Mouse (Mus musculus): ENCODE measurements around the gene Maf. TPM values are rescaled to one million over a fixed set of nuclear protein-coding genes. Genes with fewer than 3 reads are reported as not detected.

The Maf gene
- 2.3 and 2.7 TPM in 2 replicates for polyA plus RNA-seq (2016; fragmentation: Nextera tagmentation; extraction: Ambion mirVana)

- Histone ChIP-seq H3K9me3 (no peaks in the 10 kb centered on the region), H3K27me3 (replicated peaks; ENCODE audit: low read depth, poor library complexity, severe bottlenecking) (peaks cover 53% of the 10 kb centered on the region), H3K4me3 (peak within 1 kb of the TSS; percentile 72), H3K4me1 (peaks cover 44% of the 10 kb centered on the region), H3K36me3 (replicated peaks) (no peaks in the 10 kb centered on the region), H3K27ac (replicated peaks) (peak within 1 kb of the TSS; percentile 85)
- DNase-seq (ENCODE audit: low spot score), result peak; percentile 89
- WGBS, result under 1% methylated on average over 43 of the region's 43 CpGs
Measured at GRCm38 (mm10) chr8:115707731-115708590, at the start of gene Maf. Gene Maf, minus strand, starts transcription at chr8:115707794.

- Histone ChIP-seq H3K4me1 (peaks cover 6% of the 10 kb centered on the region; the same call in 1 of the 2 replicates), H3K4me3 (no peak overlapping the region), H3K27me3 (replicated peaks; ENCODE audit: low read depth, poor library complexity, severe bottlenecking) (no peaks in the 10 kb centered on the region), H3K9me3 (no peaks in the 10 kb centered on the region), H3K27ac (replicated peaks) (no peak overlapping the region), H3K36me3 (replicated peaks) (no peaks in the 10 kb centered on the region)
- DNase-seq (ENCODE audit: low spot score), result no peak
- WGBS, result 56% methylated on average over 3 of the region's 3 CpGs
Measured at GRCm38 (mm10) chr8:115756965-115757364, 49.4 kb upstream of the Maf start.

GRCm38 (mm10) chr8:115756027-115756426, 48.4 kb upstream of the Maf start:
- WGBS, result 91% methylated on average over 2 of the region's 2 CpGs
- DNase-seq (ENCODE audit: low spot score), result no peak

GRCm38 (mm10) chr8:115754694-115755093, 47.1 kb upstream of the Maf start:
- Histone ChIP-seq H3K9me3 (no peaks in the 10 kb centered on the region), H3K27me3 (replicated peaks; ENCODE audit: low read depth, poor library complexity, severe bottlenecking) (no peaks in the 10 kb centered on the region), H3K4me1 (peaks cover 6% of the 10 kb centered on the region; the same call in 1 of the 2 replicates), H3K36me3 (replicated peaks) (no peaks in the 10 kb centered on the region), H3K27ac (replicated peaks) (no peak overlapping the region), H3K4me3 (no peak overlapping the region)
- no peak for DNase-seq (ENCODE audit: low spot score)
- WGBS, result 45% methylated on average over 2 of the region's 2 CpGs

More at GRCm38 (mm10) chr8:115756027-115756426, 48.4 kb upstream of the Maf start:
- peaks cover 6% of the 10 kb centered on the region; the same call in 1 of the 2 replicates for H3K4me1 ChIP-seq
- no peaks in the 10 kb centered on the region for H3K9me3 ChIP-seq
- H3K4me3 ChIP-seq, result no peak overlapping the region
- H3K27ac ChIP-seq (replicated peaks), result no peak overlapping the region
- no peaks in the 10 kb centered on the region for H3K36me3 ChIP-seq (replicated peaks)
- H3K27me3 ChIP-seq (replicated peaks; ENCODE audit: low read depth, poor library complexity, severe bottlenecking), result no peaks in the 10 kb centered on the region

GRCm38 (mm10) chr8:115753801-115754200, 46.2 kb upstream of the Maf start:
- H3K9me3 ChIP-seq, result no peaks in the 10 kb centered on the region
- H3K4me1 ChIP-seq, result peaks cover 6% of the 10 kb centered on the region; the same call in 1 of the 2 replicates
- no peak overlapping the region for H3K4me3 ChIP-seq
- no peak overlapping the region for H3K27ac ChIP-seq (replicated peaks)
- H3K36me3 ChIP-seq (replicated peaks), result no peaks in the 10 kb centered on the region
- no peak for DNase-seq (ENCODE audit: low spot score)
- 76% methylated on average over 8 of the region's 8 CpGs for WGBS
- no peaks in the 10 kb centered on the region for H3K27me3 ChIP-seq (replicated peaks; ENCODE audit: low read depth, poor library complexity, severe bottlenecking)

GRCm38 (mm10) chr8:115747426-115747825, 39.8 kb upstream of the Maf start:
- DNase-seq (ENCODE audit: low spot score), result no peak
- Histone ChIP-seq H3K4me3 (no peak overlapping the region), H3K4me1 (no peaks in the 10 kb centered on the region), H3K27me3 (replicated peaks; ENCODE audit: low read depth, poor library complexity, severe bottlenecking) (no peaks in the 10 kb centered on the region), H3K27ac (replicated peaks) (no peak overlapping the region), H3K9me3 (no peaks in the 10 kb centered on the region), H3K36me3 (replicated peaks) (no peaks in the 10 kb centered on the region)
- WGBS, result 93% methylated on average over 10 of the region's 10 CpGs

DNA sequence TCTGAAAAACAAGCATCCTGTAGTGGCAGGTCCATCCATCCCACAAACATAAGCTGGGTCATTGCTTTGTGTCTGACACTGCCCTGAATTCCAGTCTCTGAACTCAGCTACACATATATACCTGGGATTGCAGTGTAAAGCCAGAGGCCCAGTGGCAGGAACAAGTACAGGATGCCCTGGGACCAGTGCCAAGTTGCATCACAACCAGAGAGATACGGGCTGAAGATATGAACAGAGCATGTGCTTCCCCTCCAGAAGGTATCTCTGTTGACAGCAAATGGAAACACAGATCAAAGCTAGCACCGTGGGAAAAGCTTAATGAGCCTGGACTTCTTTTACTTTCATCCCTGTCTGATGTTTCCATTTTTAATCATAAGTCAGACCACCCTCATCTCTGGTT, 38.1 kb upstream of the Maf start:
- WGBS, result 81% methylated on average over 2 of the region's 2 CpGs
- Histone ChIP-seq H3K27ac (replicated peaks) (no peak overlapping the region), H3K36me3 (replicated peaks) (no peaks in the 10 kb centered on the region), H3K4me1 (no peaks in the 10 kb centered on the region), H3K9me3 (no peaks in the 10 kb centered on the region), H3K27me3 (replicated peaks; ENCODE audit: low read depth, poor library complexity, severe bottlenecking) (no peaks in the 10 kb centered on the region), H3K4me3 (no peak overlapping the region)
- DNase-seq (ENCODE audit: low spot score), result no peak

DNA sequence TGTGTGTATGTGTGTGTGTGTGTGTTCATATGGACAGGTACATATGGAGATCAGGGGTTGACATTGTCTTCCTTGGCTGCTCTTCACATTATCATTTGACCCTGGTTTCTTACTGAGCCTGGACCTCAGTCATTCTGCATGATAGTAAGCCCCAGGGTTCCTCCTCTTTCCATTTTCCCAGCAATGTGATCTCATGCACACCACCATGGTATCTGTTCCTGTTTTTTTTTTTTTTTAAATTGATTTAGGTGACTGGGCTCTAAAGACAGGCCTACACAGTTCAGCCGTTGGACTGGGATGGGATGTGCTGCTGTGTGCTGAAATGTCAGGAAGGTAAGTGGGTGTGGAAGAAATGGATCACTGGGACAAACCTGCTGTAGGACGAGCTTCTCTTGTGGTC, 35.8 kb upstream of the Maf start:
- H3K36me3 ChIP-seq (replicated peaks), result no peaks in the 10 kb centered on the region
- no peak for DNase-seq (ENCODE audit: low spot score)
- no peak overlapping the region for H3K27ac ChIP-seq (replicated peaks)
- no peaks in the 10 kb centered on the region for H3K9me3 ChIP-seq
- 80% methylated on average over 2 of the region's 2 CpGs for WGBS
- H3K27me3 ChIP-seq (replicated peaks; ENCODE audit: low read depth, poor library complexity, severe bottlenecking), result no peaks in the 10 kb centered on the region
- H3K4me3 ChIP-seq, result no peak overlapping the region
- H3K4me1 ChIP-seq, result no peaks in the 10 kb centered on the region

DNA sequence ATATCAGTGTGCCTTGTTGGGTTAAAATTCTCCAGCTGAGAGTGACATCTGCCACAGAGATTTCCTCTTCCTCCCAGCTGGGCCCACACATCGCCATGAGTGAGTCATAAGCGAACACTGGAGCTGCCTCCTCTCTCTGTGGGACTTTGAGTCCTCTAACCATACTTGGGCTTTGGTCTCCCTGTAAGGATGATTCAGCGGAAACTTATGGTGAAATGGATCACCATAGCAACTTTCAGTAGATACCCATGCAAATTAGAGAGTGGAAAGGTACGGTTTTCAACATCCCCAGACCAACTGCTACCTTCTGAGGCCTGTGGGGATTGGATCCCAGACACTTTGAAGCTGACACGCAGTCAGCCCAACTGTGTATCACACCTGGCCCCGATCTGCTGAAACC, 35.1 kb upstream of the Maf start:
- H3K4me3 ChIP-seq, result no peak overlapping the region
- no peak for DNase-seq (ENCODE audit: low spot score)
- 93% methylated on average over 6 of the region's 6 CpGs for WGBS
- no peaks in the 10 kb centered on the region for H3K36me3 ChIP-seq (replicated peaks)
- H3K27me3 ChIP-seq (replicated peaks; ENCODE audit: low read depth, poor library complexity, severe bottlenecking), result no peaks in the 10 kb centered on the region
- H3K4me1 ChIP-seq, result no peaks in the 10 kb centered on the region
- H3K9me3 ChIP-seq, result no peaks in the 10 kb centered on the region
- H3K27ac ChIP-seq (replicated peaks), result no peak overlapping the region

DNA sequence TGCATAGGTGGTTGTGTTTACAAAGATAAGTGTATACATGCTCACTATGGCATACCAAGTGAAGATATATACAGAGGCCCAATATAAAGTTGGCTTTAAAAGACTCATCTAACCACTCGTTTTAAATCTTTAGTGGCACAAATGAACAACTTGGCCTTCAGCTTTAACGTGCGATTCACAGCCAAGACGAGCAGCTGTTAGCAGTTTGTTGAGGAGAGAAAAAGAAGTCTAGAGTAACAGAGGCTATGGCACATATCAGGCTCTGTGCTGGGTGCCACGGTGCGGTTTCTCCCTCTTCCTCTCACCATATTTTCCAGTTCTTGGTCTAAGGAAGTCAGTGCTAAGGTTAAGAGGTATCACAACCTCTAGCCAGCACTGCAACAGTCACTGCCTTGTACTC, 34.4 kb upstream of the Maf start:
- H3K4me1 ChIP-seq, result no peaks in the 10 kb centered on the region
- H3K4me3 ChIP-seq, result no peak overlapping the region
- no peaks in the 10 kb centered on the region for H3K9me3 ChIP-seq
- no peaks in the 10 kb centered on the region for H3K27me3 ChIP-seq (replicated peaks; ENCODE audit: low read depth, poor library complexity, severe bottlenecking)
- no peak overlapping the region for H3K27ac ChIP-seq (replicated peaks)
- no peaks in the 10 kb centered on the region for H3K36me3 ChIP-seq (replicated peaks)
- no peak for DNase-seq (ENCODE audit: low spot score)
- WGBS, result 94% methylated on average over 6 of the region's 6 CpGs

DNA sequence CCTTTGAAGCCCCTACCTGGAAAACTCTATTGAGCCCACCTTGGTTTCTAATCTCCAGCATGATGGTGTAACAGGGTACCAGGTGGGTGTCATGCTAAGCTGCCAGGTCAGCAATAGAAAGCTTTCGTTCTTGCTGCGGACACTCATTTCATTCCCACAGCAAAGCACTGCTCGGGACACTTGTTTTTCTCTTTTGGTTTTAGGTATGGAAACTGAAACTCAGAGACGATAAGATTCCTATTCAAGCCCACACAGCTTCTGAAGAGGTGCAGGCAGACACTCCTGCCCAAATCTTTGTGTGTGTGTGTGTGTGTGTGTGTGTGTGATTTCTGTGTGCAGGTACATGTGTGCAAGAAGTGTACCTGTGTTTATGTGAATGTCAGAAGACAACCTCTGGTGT, 32.2 kb upstream of the Maf start:
- H3K27ac ChIP-seq (replicated peaks), result no peak overlapping the region
- H3K36me3 ChIP-seq (replicated peaks), result no peaks in the 10 kb centered on the region
- no peaks in the 10 kb centered on the region for H3K9me3 ChIP-seq
- DNase-seq (ENCODE audit: low spot score), result no peak
- no peaks in the 10 kb centered on the region for H3K4me1 ChIP-seq
- H3K27me3 ChIP-seq (replicated peaks; ENCODE audit: low read depth, poor library complexity, severe bottlenecking), result no peaks in the 10 kb centered on the region
- 91% methylated on average over 4 of the region's 4 CpGs for WGBS
- no peak overlapping the region for H3K4me3 ChIP-seq

DNA sequence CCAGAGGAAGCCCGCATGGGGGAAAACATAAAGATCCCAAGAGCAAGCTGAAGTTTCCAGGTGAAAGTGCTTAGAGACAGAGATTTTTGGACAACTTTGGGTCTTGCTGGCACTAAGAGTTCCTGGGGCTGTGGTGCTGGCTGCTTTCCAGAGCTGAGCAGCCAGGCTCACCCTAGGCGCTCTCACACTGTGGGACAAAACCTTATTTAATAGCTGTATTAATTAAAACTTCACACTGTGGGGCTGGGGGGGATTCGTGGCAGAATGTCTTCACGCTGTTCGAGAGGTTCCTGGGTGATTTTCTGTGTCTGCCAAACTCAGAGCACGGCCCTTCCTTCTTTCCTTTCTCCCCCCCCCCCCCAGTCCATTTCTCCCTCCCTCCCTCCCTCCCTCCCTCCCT, 24.8 kb upstream of the Maf start:
- no peak for DNase-seq (ENCODE audit: low spot score)
- no peaks in the 10 kb centered on the region for H3K27me3 ChIP-seq (replicated peaks; ENCODE audit: low read depth, poor library complexity, severe bottlenecking)
- 82% methylated on average over 6 of the region's 6 CpGs for WGBS
- H3K9me3 ChIP-seq, result no peaks in the 10 kb centered on the region
- H3K36me3 ChIP-seq (replicated peaks), result no peaks in the 10 kb centered on the region
- H3K4me3 ChIP-seq, result no peak overlapping the region
- H3K4me1 ChIP-seq, result no peaks in the 10 kb centered on the region
- H3K27ac ChIP-seq (replicated peaks), result no peak overlapping the region

GRCm38 (mm10) chr8:115726807-115727206, 19.2 kb upstream of the Maf start:
- 86% methylated on average over 3 of the region's 3 CpGs for WGBS

More at GRCm38 (mm10) chr8:115726807-115727206, 19.2 kb upstream of the Maf start:
- no peak overlapping the region for H3K27ac ChIP-seq (replicated peaks)
- H3K4me3 ChIP-seq, result no peak overlapping the region
- H3K36me3 ChIP-seq (replicated peaks), result no peaks in the 10 kb centered on the region
- no peaks in the 10 kb centered on the region for H3K4me1 ChIP-seq
- H3K27me3 ChIP-seq (replicated peaks; ENCODE audit: low read depth, poor library complexity, severe bottlenecking), result no peaks in the 10 kb centered on the region
- DNase-seq (ENCODE audit: low spot score), result no peak
- no peaks in the 10 kb centered on the region for H3K9me3 ChIP-seq

All from embryonic facial prominence, embryonic 10.5 days (tissue).